Mouse (Mus musculus): ENCODE measurements around the gene Opcml. TPM values are rescaled to one million over a fixed set of nuclear protein-coding genes. Genes with fewer than 3 reads are reported as not detected.

Gene Opcml
- total and polyA plus RNA-seq, 2 experiments = under 0.01 TPM; not detected in 1

DNA sequence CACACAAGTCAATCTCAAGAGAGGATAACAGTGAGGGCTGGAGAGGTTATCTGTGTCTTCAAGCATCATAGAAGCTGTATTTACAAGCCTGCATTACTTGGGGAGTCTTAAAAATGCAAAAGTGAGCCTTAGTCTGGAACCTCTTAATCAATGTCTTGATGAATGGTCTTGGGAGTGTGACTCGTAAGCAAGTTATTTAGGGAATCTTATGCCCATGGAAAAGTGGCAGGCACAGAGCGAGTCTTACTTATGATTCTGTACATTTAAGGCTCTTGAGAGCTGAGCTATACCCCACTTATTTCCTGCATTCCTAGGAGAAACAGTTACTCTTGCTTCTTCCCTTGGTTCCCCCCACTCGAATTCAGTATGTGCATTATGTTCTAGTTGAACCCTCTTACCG, 1119.2 kb downstream of the Opcml start:
- no peak for DNase-seq (ENCODE audit: extremely low read depth, low read depth, low spot score)
- Histone ChIP-seq H3K4me1 (ENCODE audit: control insufficient read depth, insufficient read depth, low read length) (no peaks in the 10 kb centered on the region), H3K27ac (replicated peaks; ENCODE audit: insufficient read depth, low read depth, low read length) (no peak overlapping the region), H3K4me3 (ENCODE audit: insufficient read depth, low read depth, low read length) (no peak overlapping the region), H3K9ac (ENCODE audit: low read depth, low read length) (no peak overlapping the region), H3K27me3 (ENCODE audit: control insufficient read depth, insufficient read depth, low read length) (no peaks in the 10 kb centered on the region), H3K79me2 (ENCODE audit: control insufficient read depth, insufficient read depth, low read length) (no peaks in the 10 kb centered on the region), H3K36me3 (ENCODE audit: control insufficient read depth, insufficient read depth, low read length) (no peaks in the 10 kb centered on the region)
- TF ChIP-seq CTCF (IDR thresholded peaks at IDR 0.05; ENCODE audit: low read depth, low read length) = no peak
- no peak for TF ChIP-seq POLR2A (IDR thresholded peaks at IDR 0.05; ENCODE audit: extremely low read depth, insufficient read depth, low read length)
- WGBS = 68% methylated on average over 4 of the region's 4 CpGs

GRCm38 (mm10) chr9:28911571-28912185, 1121.1 kb downstream of the Opcml start:
- no peak overlapping the region for H3K27ac ChIP-seq (replicated peaks; ENCODE audit: insufficient read depth, low read depth, low read length)
- H3K9ac ChIP-seq (ENCODE audit: low read depth, low read length) = no peak overlapping the region
- no peak for DNase-seq (ENCODE audit: extremely low read depth, low read depth, low spot score)
- no peaks in the 10 kb centered on the region for H3K4me1 ChIP-seq (ENCODE audit: control insufficient read depth, insufficient read depth, low read length)
- H3K36me3 ChIP-seq (ENCODE audit: control insufficient read depth, insufficient read depth, low read length) = no peaks in the 10 kb centered on the region
- WGBS = 47% methylated on average over 13 of the region's 13 CpGs
- H3K4me3 ChIP-seq (ENCODE audit: insufficient read depth, low read depth, low read length) = no peak overlapping the region
- H3K27me3 ChIP-seq (ENCODE audit: control insufficient read depth, insufficient read depth, low read length) = no peaks in the 10 kb centered on the region
- no peak for TF ChIP-seq CTCF (IDR thresholded peaks at IDR 0.05; ENCODE audit: low read depth, low read length)
- no peak for TF ChIP-seq POLR2A (IDR thresholded peaks at IDR 0.05; ENCODE audit: extremely low read depth, insufficient read depth, low read length)
- no peaks in the 10 kb centered on the region for H3K79me2 ChIP-seq (ENCODE audit: control insufficient read depth, insufficient read depth, low read length)

DNA sequence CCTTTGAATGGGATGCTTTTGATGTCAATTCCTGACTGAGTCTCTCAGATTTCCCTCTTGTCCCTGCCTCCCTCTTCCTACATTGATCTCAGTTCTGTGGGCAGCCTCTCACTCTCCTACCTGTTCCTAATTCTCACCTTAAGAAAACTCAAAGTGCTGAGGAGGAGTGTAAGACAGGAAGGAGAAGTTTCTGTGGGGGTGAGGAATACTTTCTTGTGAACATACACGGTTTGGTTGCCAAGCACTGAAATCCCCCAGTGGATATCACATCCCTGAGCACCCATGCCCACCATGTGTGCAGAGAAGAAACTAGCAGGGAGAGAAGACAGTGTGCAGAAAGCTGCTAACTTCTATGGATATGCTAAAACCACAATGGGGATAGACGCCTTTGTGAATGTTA, 1141.5 kb downstream of the Opcml start:
- Histone ChIP-seq H3K79me2 (ENCODE audit: control insufficient read depth, insufficient read depth, low read length) (no peaks in the 10 kb centered on the region), H3K27me3 (ENCODE audit: control insufficient read depth, insufficient read depth, low read length) (no peaks in the 10 kb centered on the region), H3K9ac (ENCODE audit: low read depth, low read length) (no peak overlapping the region), H3K4me3 (ENCODE audit: insufficient read depth, low read depth, low read length) (no peak overlapping the region), H3K27ac (replicated peaks; ENCODE audit: insufficient read depth, low read depth, low read length) (no peak overlapping the region), H3K36me3 (ENCODE audit: control insufficient read depth, insufficient read depth, low read length) (no peaks in the 10 kb centered on the region), H3K4me1 (ENCODE audit: control insufficient read depth, insufficient read depth, low read length) (no peaks in the 10 kb centered on the region)
- WGBS = 69% methylated on average over 2 of the region's 2 CpGs
- DNase-seq (ENCODE audit: extremely low read depth, low read depth, low spot score) = no peak
- TF ChIP-seq CTCF (IDR thresholded peaks at IDR 0.05; ENCODE audit: low read depth, low read length) (no peak), POLR2A (IDR thresholded peaks at IDR 0.05; ENCODE audit: extremely low read depth, insufficient read depth, low read length) (no peak)

DNA sequence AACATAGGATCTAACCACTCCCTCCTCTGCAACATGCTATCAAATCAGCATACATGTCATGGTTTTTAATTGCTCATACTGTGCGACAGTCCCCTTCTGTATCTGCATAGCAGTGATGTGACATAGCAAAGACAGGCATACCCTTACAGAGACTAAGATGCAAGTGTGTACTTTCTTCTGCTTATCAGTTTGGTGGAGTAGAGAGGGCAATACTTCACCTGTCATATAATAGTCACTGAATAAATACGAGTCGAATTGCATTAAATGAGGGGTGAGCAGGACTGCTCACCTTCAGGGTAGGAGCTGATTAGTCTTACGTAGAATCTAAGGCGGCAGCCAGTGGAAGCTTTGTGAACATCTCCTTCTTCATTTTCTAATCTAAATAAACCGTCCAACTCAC, 1146.6 kb downstream of the Opcml start:
- H3K27ac ChIP-seq (replicated peaks; ENCODE audit: insufficient read depth, low read depth, low read length) = no peak overlapping the region
- H3K27me3 ChIP-seq (ENCODE audit: control insufficient read depth, insufficient read depth, low read length) = no peaks in the 10 kb centered on the region
- H3K36me3 ChIP-seq (ENCODE audit: control insufficient read depth, insufficient read depth, low read length) = no peaks in the 10 kb centered on the region
- H3K4me1 ChIP-seq (ENCODE audit: control insufficient read depth, insufficient read depth, low read length) = no peaks in the 10 kb centered on the region
- no peak for TF ChIP-seq POLR2A (IDR thresholded peaks at IDR 0.05; ENCODE audit: extremely low read depth, insufficient read depth, low read length)
- TF ChIP-seq CTCF (IDR thresholded peaks at IDR 0.05; ENCODE audit: low read depth, low read length) = no peak
- H3K4me3 ChIP-seq (ENCODE audit: insufficient read depth, low read depth, low read length) = no peak overlapping the region
- WGBS = 70% methylated on average over 6 of the region's 6 CpGs
- no peaks in the 10 kb centered on the region for H3K79me2 ChIP-seq (ENCODE audit: control insufficient read depth, insufficient read depth, low read length)
- H3K9ac ChIP-seq (ENCODE audit: low read depth, low read length) = no peak overlapping the region
- DNase-seq (ENCODE audit: extremely low read depth, low read depth, low spot score) = no peak

GRCm38 (mm10) chr9:28937980-28938379, 1147.4 kb downstream of the Opcml start:
- 56% methylated on average over 2 of the region's 2 CpGs for WGBS
- Histone ChIP-seq H3K4me3 (ENCODE audit: insufficient read depth, low read depth, low read length) (no peak overlapping the region), H3K4me1 (ENCODE audit: control insufficient read depth, insufficient read depth, low read length) (no peaks in the 10 kb centered on the region), H3K36me3 (ENCODE audit: control insufficient read depth, insufficient read depth, low read length) (no peaks in the 10 kb centered on the region), H3K27me3 (ENCODE audit: control insufficient read depth, insufficient read depth, low read length) (no peaks in the 10 kb centered on the region), H3K79me2 (ENCODE audit: control insufficient read depth, insufficient read depth, low read length) (no peaks in the 10 kb centered on the region), H3K27ac (replicated peaks; ENCODE audit: insufficient read depth, low read depth, low read length) (no peak overlapping the region), H3K9ac (ENCODE audit: low read depth, low read length) (no peak overlapping the region)
- no peak for DNase-seq (ENCODE audit: extremely low read depth, low read depth, low spot score)
- TF ChIP-seq CTCF (IDR thresholded peaks at IDR 0.05; ENCODE audit: low read depth, low read length) = no peak
- TF ChIP-seq POLR2A (IDR thresholded peaks at IDR 0.05; ENCODE audit: extremely low read depth, insufficient read depth, low read length) = no peak

- TF ChIP-seq CTCF (IDR thresholded peaks at IDR 0.05; ENCODE audit: low read depth, low read length) = no peak
- TF ChIP-seq POLR2A (IDR thresholded peaks at IDR 0.05; ENCODE audit: extremely low read depth, insufficient read depth, low read length) = no peak
- Histone ChIP-seq H3K79me2 (ENCODE audit: control insufficient read depth, insufficient read depth, low read length) (no peaks in the 10 kb centered on the region), H3K4me1 (ENCODE audit: control insufficient read depth, insufficient read depth, low read length) (no peaks in the 10 kb centered on the region), H3K36me3 (ENCODE audit: control insufficient read depth, insufficient read depth, low read length) (no peaks in the 10 kb centered on the region), H3K4me3 (ENCODE audit: insufficient read depth, low read depth, low read length) (no peak overlapping the region), H3K27ac (replicated peaks; ENCODE audit: insufficient read depth, low read depth, low read length) (no peak overlapping the region), H3K27me3 (ENCODE audit: control insufficient read depth, insufficient read depth, low read length) (no peaks in the 10 kb centered on the region), H3K9ac (ENCODE audit: low read depth, low read length) (no peak overlapping the region)
- no peak for DNase-seq (ENCODE audit: extremely low read depth, low read depth, low spot score)
These were observed 1150.3 kb downstream of the Opcml start for GRCm38 (mm10) chr9:28940901-28941300.

Measured in liver, adult 2 months (tissue).